Mouse (Mus musculus) megakaryocyte, embryonic 14.5 days (primary cell): ENCODE measurements around the gene Asb1.

ENCODE experiments used
- FLI1 ChIP-seq: IDR thresholded peaks from 2 replicates; pipeline ENCODE4 v1.6.1; 2012; ENCODE audit warnings: low read length, inconsistent platforms, mixed read lengths
- GATA1 ChIP-seq: IDR thresholded peaks from 3 replicates; pipeline ENCODE4 v1.6.1; 2012; ENCODE audit warnings: mixed read lengths, low read length, inconsistent platforms, borderline replicate concordance

GRCm38 (mm10) chr1:91525838-91526237, 14.5 kb upstream of the Asb1 start:
- TF ChIP-seq FLI1 (no peak), GATA1 (no peak)
